Mouse (Mus musculus) lung, postnatal 0 days (tissue): ENCODE measurements around the gene Ostf1.

Experiments
- CTCF ChIP-seq: IDR thresholded peaks from 2 replicates; pipeline ENCODE4 v1.5.1; 2016; ENCODE audit warnings: antibody characterized with exemption, mild to moderate bottlenecking
- EP300 ChIP-seq: IDR thresholded peaks from 2 replicates; pipeline ENCODE4 v1.6.1; 2016; ENCODE audit warnings: antibody characterized with exemption, mild to moderate bottlenecking, control low read depth

- TF ChIP-seq EP300, result no peak
- TF ChIP-seq CTCF, result no peak
Measured at GRCm38 (mm10) chr19:18581046-18581445, 50.6 kb downstream of the Ostf1 start.
